Mouse (Mus musculus): Measurements from ENCODE around the gene Gfod2. TPM values are rescaled to one million over a fixed set of nuclear protein-coding genes. Genes with fewer than 3 reads are reported as not detected.

The Gfod2 gene
- 21.2 and 23.7 TPM in 2 replicates for polyA plus RNA-seq (2015; fragmentation: Nextera tagmentation; extraction: Ambion mirVana)

DNA sequence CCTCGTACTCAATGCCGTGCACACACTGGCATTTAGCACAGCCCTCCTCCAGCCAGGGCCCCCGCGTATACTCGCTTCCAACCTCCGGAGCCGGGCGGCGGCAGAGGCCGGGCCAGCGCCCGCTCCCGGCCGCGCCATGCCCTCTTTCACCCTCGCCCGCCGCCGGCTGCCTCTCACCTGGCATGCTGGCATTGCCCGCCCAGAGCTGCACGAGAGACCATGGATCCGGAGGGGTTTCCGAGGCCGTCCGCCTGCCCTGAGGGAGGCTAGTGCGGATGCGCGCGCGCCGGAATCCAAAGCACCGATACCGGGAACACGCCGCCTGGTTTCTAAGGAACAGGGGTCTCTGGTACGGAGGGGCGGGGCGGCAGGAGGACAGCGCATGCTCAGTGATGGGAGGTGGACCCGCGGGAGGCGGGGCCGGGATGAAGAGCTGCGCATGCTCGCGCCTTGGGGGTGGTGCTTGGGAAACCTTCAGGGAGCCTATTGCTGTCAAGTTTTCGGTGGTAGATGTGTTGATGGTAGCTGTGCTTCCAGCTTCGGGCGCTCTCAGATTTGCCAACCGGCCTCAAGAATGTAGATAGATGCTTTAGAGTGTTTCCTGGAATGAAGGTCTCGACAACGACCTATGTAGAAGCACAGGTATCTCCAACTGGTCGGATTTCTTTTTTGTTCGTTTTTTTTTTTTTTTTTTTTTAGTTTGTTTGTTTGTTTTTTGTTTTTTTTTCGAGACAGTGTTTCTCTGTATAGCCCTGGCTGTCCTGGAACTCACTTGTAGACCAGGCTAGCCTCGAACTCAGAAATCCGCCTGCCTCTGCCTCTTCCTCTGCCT is at the start of gene Gfod2:
Gene Gfod2 (minus strand): TSS at position 388 of the 832 bp plus-strand sequence.
- no peaks in the 10 kb centered on the region for H3K9me3 ChIP-seq (replicated peaks)
- H3K4me2 ChIP-seq = peak within 1 kb of the TSS; percentile 75
- peak; percentile 98 for ATAC-seq (replicated peaks; ENCODE audit: low FRiP score)
- H3K27me3 ChIP-seq = no peaks in the 10 kb centered on the region
- H3K9ac ChIP-seq = peak within 1 kb of the TSS; percentile 78
- WGBS = 3% methylated on average over 57 of the region's 57 CpGs
- peaks cover 21% of the 10 kb centered on the region for H3K4me1 ChIP-seq
- peak within 1 kb of the TSS; percentile 94 for H3K4me3 ChIP-seq (replicated peaks)
- H3K27ac ChIP-seq = peak within 1 kb of the TSS; percentile 89
- H3K36me3 ChIP-seq = no peaks in the 10 kb centered on the region

DNA sequence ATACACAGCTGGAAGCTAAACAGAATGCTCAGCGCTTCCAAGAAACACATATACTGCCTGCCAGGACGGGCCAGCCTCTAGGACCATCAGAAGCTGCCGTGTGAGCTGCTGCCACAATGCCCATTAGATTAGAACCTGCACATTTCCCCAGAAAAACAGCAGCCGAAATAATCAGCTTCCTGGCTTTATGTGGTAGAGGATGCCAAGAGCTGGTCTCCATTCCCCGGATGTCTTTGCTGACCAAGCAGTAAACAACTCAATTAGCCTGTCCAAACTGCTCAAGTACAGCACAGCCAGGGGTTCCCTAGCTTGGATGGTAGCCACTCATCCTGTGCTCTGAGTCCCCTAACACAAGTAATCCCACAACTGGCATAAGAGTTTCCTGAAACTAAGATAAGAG is 49.3 kb upstream of the Gfod2 start:
- Histone ChIP-seq H3K9ac (no peak overlapping the region), H3K27ac (0 out of 2 replicates have a peak overlapping the region, but pooled peaks have one; percentile 13), H3K9me3 (replicated peaks) (no peaks in the 10 kb centered on the region), H3K4me1 (peaks cover 12% of the 10 kb centered on the region), H3K27me3 (no peaks in the 10 kb centered on the region), H3K4me2 (no peak overlapping the region), H3K36me3 (peaks cover 30% of the 10 kb centered on the region), H3K4me3 (replicated peaks) (no peak overlapping the region)
- 73% methylated on average over 5 of the region's 5 CpGs for WGBS
- ATAC-seq (replicated peaks; ENCODE audit: low FRiP score) = no peak

DNA sequence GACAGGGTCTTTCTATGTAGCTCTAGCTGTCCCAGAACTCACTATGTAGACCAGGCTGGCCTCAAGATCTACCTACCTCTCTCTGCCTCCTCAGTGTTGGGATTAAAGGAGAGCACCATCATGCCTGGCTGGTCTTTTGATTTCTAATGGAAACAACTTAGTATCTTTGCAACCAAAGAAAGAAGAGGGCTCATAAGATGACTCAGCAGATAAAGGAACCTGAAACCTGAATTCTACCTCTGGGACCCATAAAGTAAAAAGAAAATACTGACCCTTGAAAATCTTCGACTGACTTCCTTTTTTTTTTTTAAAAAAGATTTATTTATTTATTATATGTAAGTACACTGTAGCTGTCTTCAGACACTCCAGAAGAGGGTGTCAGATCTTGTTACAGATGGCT is 47.5 kb upstream of the Gfod2 start:
- H3K4me3 ChIP-seq (replicated peaks) = no peak overlapping the region
- no peak for ATAC-seq (replicated peaks; ENCODE audit: low FRiP score)
- no peak overlapping the region for H3K27ac ChIP-seq
- no peak overlapping the region for H3K4me2 ChIP-seq
- no peaks in the 10 kb centered on the region for H3K27me3 ChIP-seq
- H3K4me1 ChIP-seq = peaks cover 12% of the 10 kb centered on the region
- H3K36me3 ChIP-seq = peaks cover 24% of the 10 kb centered on the region
- no peak overlapping the region for H3K9ac ChIP-seq
- H3K9me3 ChIP-seq (replicated peaks) = no peaks in the 10 kb centered on the region
- WGBS = 68% methylated on average over 1 of the region's 1 CpGs

DNA sequence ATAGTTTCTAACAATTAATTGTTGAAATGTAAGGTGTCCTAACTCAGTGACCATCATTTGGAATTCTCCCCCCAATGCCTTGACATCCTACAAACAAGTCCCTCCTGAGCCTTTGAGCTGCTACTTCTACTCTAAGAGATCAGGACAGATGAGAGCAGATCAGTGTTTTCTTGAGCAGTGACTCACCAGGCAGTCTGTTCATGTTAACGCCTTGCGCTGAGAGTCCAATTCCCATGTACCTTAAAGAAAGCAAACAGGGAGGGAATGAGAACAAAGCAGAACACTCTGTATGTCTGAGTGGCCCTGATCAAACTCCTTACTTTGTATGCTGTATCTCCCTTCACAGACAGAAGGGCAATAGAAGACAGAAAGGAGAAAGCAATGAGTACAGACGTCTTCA is 46.9 kb upstream of the Gfod2 start:
- H3K9me3 ChIP-seq (replicated peaks) = no peaks in the 10 kb centered on the region
- peaks cover 21% of the 10 kb centered on the region for H3K36me3 ChIP-seq
- H3K4me2 ChIP-seq = no peak overlapping the region
- WGBS = 80% methylated on average over 3 of the region's 3 CpGs
- H3K27me3 ChIP-seq = no peaks in the 10 kb centered on the region
- ATAC-seq (replicated peaks; ENCODE audit: low FRiP score) = no peak
- H3K9ac ChIP-seq = no peak overlapping the region
- no peak overlapping the region for H3K27ac ChIP-seq
- no peak overlapping the region for H3K4me3 ChIP-seq (replicated peaks)
- peaks cover 12% of the 10 kb centered on the region for H3K4me1 ChIP-seq

DNA sequence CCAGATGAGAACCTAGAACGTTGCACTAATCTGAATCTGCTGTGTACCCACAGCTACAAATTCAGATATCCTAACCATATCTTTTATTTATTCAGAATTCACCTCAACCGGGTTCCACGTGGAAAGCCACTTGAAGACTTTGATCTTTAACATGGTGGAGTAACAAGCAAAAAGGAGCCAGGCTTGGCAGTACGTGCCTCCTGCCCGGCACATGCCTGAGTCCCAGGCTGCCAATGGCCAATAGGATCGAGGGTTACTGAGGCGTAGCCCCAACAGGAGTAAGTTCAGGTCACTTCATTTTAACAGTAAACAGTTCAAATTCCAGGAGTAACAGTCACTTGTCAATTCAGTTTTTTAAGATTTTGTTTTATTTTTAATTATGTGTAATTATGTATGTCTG is 46.3 kb upstream of the Gfod2 start:
- H3K4me1 ChIP-seq = peaks cover 15% of the 10 kb centered on the region
- H3K9me3 ChIP-seq (replicated peaks) = no peaks in the 10 kb centered on the region
- H3K9ac ChIP-seq = no peak overlapping the region
- H3K4me3 ChIP-seq (replicated peaks) = no peak overlapping the region
- no peak overlapping the region for H3K27ac ChIP-seq
- H3K4me2 ChIP-seq = no peak overlapping the region
- ATAC-seq (replicated peaks; ENCODE audit: low FRiP score) = no peak
- WGBS = 89% methylated on average over 7 of the region's 7 CpGs
- peaks cover 21% of the 10 kb centered on the region for H3K36me3 ChIP-seq
- H3K27me3 ChIP-seq = no peaks in the 10 kb centered on the region

DNA sequence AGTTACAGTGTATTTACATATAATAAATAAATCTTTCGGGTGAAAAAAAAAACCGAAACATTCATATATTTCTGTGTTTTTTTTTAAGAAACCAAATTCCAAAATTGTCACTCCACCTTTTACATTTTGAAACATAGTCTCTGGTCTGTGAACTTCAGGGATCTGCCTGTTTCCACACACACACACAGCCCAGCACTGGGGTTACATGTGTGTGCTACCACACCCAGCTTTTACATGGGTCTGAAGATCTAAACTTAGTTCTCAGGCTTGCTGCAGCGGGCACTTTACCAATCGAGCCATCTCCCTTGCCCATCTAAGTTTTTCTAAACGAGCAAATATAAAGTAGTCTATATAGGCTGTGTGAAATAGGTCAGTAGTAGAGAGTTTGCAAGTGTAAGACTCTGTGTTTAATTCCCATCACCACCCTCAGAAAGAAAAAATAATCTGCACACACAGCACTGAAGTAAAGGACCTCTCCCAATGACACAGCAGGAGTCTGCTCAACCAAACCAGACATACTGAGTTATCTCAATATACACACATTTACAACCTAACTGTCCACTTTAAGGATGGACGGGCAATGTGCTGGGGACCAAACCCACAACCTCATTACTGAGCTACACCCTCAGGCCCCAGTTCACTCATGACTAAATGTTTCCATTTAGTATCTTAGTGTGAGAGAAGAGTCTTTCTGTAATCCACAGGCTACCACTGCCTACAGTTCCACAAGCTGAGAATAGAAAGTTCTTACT is 42.9 kb upstream of the Gfod2 start:
- no peak overlapping the region for H3K9ac ChIP-seq
- H3K27ac ChIP-seq = no peak overlapping the region
- H3K36me3 ChIP-seq = peaks cover 21% of the 10 kb centered on the region
- no peaks in the 10 kb centered on the region for H3K27me3 ChIP-seq
- peak; percentile 64; the same call in 1 of the 2 replicates for ATAC-seq (replicated peaks; ENCODE audit: low FRiP score)
- 87% methylated on average over 6 of the region's 6 CpGs for WGBS
- H3K4me3 ChIP-seq (replicated peaks) = no peak overlapping the region
- H3K4me1 ChIP-seq = peaks cover 22% of the 10 kb centered on the region
- no peaks in the 10 kb centered on the region for H3K9me3 ChIP-seq (replicated peaks)
- no peak overlapping the region for H3K4me2 ChIP-seq

DNA sequence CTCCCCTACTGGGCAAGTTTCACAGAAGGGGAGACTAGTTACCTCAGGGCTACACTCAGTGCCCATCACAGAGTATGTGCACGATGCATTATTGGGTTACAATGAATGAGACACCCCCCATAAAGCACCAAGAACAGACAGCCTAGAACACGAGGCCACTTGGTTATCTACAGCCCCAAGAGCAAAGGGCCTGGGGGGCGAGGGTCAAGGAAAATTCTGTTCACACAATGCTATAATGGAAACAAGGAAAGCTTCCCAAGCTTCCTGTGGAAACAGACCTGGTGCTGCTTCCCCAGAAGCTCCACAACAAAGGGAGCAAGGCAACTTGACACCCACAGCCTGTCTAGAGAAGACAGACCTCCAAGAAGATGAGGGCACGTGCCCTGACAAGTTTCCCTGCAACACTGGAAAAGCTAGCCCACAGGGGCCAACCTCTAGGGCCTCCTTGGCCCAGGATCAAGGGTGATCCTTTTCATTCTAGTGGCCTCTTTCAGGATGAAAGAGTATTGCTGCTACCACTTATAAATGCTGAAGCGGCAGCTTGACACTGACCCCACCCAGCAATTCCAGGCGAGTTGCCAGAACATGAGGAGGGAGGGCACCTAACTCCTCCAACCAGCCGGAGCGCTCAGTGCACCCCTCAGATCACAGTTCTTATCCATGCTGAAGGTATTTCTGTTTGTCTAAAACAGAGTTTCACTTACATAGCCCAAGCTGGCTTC is 40.8 kb upstream of the Gfod2 start:
- H3K27me3 ChIP-seq = no peaks in the 10 kb centered on the region
- peaks cover 18% of the 10 kb centered on the region for H3K36me3 ChIP-seq
- 29% methylated on average over 8 of the region's 8 CpGs for WGBS
- H3K9ac ChIP-seq = no peak overlapping the region
- 0 out of 2 replicates have a peak overlapping the region, but pooled peaks have one; percentile 2 for H3K4me2 ChIP-seq
- peak overlapping the region; percentile 63 for H3K27ac ChIP-seq
- H3K9me3 ChIP-seq (replicated peaks) = no peaks in the 10 kb centered on the region
- no peak overlapping the region for H3K4me3 ChIP-seq (replicated peaks)
- peaks cover 17% of the 10 kb centered on the region for H3K4me1 ChIP-seq
- peak; percentile 53; the same call in 1 of the 2 replicates for ATAC-seq (replicated peaks; ENCODE audit: low FRiP score)

DNA sequence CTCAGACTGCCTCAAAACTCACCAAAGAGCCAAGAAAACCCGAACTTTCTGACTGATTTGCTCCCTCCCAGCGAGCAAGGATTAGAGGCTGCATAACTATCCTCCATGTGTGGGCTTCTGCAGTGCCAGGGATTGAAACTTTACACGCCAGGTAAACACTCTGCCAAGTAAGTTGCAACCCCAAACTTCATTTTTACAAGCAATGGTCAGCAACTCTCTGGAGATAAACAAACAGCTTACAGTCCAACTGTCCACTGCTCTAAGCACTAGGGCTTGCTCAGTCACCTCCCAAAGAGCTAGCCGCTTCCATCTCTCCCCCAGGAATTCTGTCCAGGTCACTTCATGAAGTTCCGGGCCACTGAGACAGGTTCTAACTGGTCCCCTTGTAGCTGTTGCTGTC is 39.9 kb upstream of the Gfod2 start:
- H3K4me1 ChIP-seq = peaks cover 18% of the 10 kb centered on the region
- ATAC-seq (replicated peaks; ENCODE audit: low FRiP score) = no peak
- H3K36me3 ChIP-seq = peaks cover 14% of the 10 kb centered on the region
- H3K9me3 ChIP-seq (replicated peaks) = no peaks in the 10 kb centered on the region
- no peak overlapping the region for H3K9ac ChIP-seq
- H3K4me3 ChIP-seq (replicated peaks) = no peak overlapping the region
- no peak overlapping the region for H3K27ac ChIP-seq
- no peak overlapping the region for H3K4me2 ChIP-seq
- 89% methylated on average over 5 of the region's 5 CpGs for WGBS
- H3K27me3 ChIP-seq = no peaks in the 10 kb centered on the region

DNA sequence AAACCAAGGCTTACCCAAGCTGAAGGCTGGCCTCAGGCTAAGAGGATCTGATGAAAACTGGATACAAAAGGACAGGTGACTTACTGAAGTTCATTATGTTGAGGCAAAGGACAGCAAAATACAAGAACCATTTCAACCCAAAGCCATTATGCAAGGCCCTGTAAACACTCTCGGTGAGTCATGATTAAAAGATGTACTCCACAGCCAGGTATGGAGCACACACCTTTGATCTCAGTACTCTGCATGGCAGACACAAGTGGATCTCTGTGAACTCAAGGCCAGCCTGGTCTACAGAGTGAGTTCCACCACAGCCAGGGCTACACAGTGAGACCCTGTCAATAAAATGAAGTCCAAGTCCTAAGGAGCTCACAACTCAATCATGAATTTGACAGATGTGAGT is 37.3 kb upstream of the Gfod2 start:
- H3K9ac ChIP-seq = no peak overlapping the region
- H3K4me3 ChIP-seq (replicated peaks) = no peak overlapping the region
- H3K36me3 ChIP-seq = 0 out of 2 replicates have a peak, but pooled peaks cover 9% of the 10 kb centered on the region
- H3K4me1 ChIP-seq = peaks cover 20% of the 10 kb centered on the region
- H3K4me2 ChIP-seq = no peak overlapping the region
- no peaks in the 10 kb centered on the region for H3K27me3 ChIP-seq
- 80% methylated on average over 1 of the region's 1 CpGs for WGBS
- ATAC-seq (replicated peaks; ENCODE audit: low FRiP score) = no peak
- H3K9me3 ChIP-seq (replicated peaks) = no peaks in the 10 kb centered on the region
- no peak overlapping the region for H3K27ac ChIP-seq

DNA sequence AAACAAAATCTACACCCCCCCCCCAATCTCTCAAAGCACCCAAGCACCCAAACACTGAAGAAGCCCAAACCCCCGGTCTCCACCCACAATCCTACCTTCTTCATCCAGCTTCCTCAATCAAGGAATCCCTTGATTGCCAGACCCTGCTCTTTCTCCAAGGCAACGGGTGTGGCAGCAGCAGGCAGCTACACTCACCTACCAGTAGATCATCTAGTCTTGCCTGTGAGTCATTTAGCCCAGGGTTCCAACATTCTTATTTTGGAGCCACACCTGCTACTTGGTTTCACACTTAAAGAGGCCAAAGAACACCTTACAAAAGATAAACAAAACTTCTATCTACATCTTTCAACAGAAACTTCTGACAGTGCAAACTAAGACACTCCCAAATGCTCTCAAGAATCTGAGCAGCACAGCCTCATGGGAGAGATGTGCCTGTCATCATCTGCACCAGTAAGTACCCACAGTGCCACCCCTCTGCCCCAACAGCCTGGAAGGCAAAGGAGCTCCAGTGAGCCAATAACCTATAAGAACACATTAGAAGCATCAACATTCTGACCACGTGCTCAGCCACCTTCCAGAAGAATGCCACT is 35.6 kb upstream of the Gfod2 start:
- no peak for ATAC-seq (replicated peaks; ENCODE audit: low FRiP score)
- peaks cover 12% of the 10 kb centered on the region for H3K4me1 ChIP-seq
- no peaks in the 10 kb centered on the region for H3K9me3 ChIP-seq (replicated peaks)
- H3K36me3 ChIP-seq = 0 out of 2 replicates have a peak, but pooled peaks cover 10% of the 10 kb centered on the region
- no peak overlapping the region for H3K27ac ChIP-seq
- no peak overlapping the region for H3K9ac ChIP-seq
- no peaks in the 10 kb centered on the region for H3K27me3 ChIP-seq
- no peak overlapping the region for H3K4me3 ChIP-seq (replicated peaks)
- no peak overlapping the region for H3K4me2 ChIP-seq
- WGBS = 78% methylated on average over 3 of the region's 3 CpGs

DNA sequence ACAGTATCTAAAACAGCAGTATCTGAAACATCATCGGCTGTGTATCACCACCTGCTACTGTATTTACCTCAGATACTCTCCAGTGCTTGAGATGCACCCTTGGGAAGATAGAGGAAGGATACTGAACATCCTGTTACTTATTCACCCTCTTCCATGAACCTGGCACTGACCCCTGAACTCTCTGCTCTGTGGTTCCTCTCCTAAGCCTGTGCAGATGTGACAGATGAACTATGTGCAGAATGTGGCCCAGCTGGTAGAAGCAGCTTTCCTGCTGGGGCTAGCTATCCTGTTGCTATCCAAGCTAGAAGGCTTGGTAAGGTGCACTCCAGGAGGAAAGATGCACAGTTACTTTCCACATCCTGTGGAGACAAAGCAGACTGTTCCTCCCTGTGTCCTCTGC is 34.9 kb upstream of the Gfod2 start:
- no peak for ATAC-seq (replicated peaks; ENCODE audit: low FRiP score)
- Histone ChIP-seq H3K4me3 (replicated peaks) (no peak overlapping the region), H3K9ac (no peak overlapping the region), H3K27ac (no peak overlapping the region), H3K4me2 (no peak overlapping the region), H3K27me3 (no peaks in the 10 kb centered on the region), H3K9me3 (replicated peaks) (no peaks in the 10 kb centered on the region), H3K36me3 (peaks cover 16% of the 10 kb centered on the region; the same call in 1 of the 2 replicates), H3K4me1 (peaks cover 4% of the 10 kb centered on the region; the same call in 1 of the 2 replicates)
- WGBS = 100% methylated on average over 1 of the region's 1 CpGs
